ENCODE assay signal across 16 mouse cellular contexts in genomic region chr13:72366281-72366680, GRCm38 (mm10).
DNase-seq lines count a peak whose midpoint lies in the region; ATAC-seq and TF ChIP-seq lines count a peak whose summit lies in the region.
"Had no signal": no experiment of that assay in that cellular context is flagged by ENCODE, and none has a peak within 500 bp of the region (broad histone marks: within the 10 kb centered on the region; RNA-seq: fewer than 3 reads in every experiment).

No protein-coding gene starts in this region.

- H3K9me3 ChIP-seq in neural tube, embryonic 11.5 days (ENCODE audit: control insufficient read depth, low read length): no peaks in the 10 kb centered on the region
- H3K9me3 ChIP-seq in limb, embryonic 13.5 days: no peaks in the 10 kb centered on the region
- H3K9me3 ChIP-seq: stomach, embryonic 15.5 days had no signal

- ATAC-seq in neural tube, embryonic 11.5 days (ENCODE audit: insufficient read depth, low FRiP score, low TSS enrichment): no peak
- ATAC-seq in limb, embryonic 13.5 days (ENCODE audit: low FRiP score, low read depth): no peak
- ATAC-seq: Patski had no signal

- H3K9ac ChIP-seq in neural tube, embryonic 11.5 days (ENCODE audit: low read length): no peak overlapping the region
- 0 out of 2 replicates have a peak overlapping the region, but pooled peaks have one; percentile 3 for H3K9ac ChIP-seq in limb, embryonic 13.5 days
- H3K9ac ChIP-seq: stomach, embryonic 15.5 days had no signal

- intact Hi-C loops in heart, postnatal 25 days (cut with DNase I): no loop called here

- H3K27me3 ChIP-seq in neural tube, embryonic 11.5 days (ENCODE audit: control insufficient read depth, insufficient read depth, low read length): peaks cover 3% of the 10 kb centered on the region; the same call in 1 of the 2 replicates
- peaks cover 97% of the 10 kb centered on the region for H3K27me3 ChIP-seq in limb, embryonic 13.5 days
- H3K27me3 ChIP-seq: Patski had no signal

- no peaks in the 10 kb centered on the region for H3K36me3 ChIP-seq in neural tube, embryonic 11.5 days (ENCODE audit: control insufficient read depth, insufficient read depth, low read length)
- no peaks in the 10 kb centered on the region for H3K36me3 ChIP-seq in limb, embryonic 13.5 days
- H3K36me3 ChIP-seq: stomach, embryonic 15.5 days had no signal

- 32% methylated on average over 11 of the region's 11 CpGs for WGBS in neural tube, embryonic 11.5 days
- WGBS in limb, embryonic 13.5 days: 15% methylated on average over 11 of the region's 11 CpGs

- DNase-seq in heart, adult 11 months: peak; percentile 39
- DNase-seq in heart, postnatal 25 days (ENCODE audit: low spot score): no peak
- no peak for DNase-seq in neural tube, embryonic 11.5 days (ENCODE audit: low spot score)
- no peak for DNase-seq in neural tube, embryonic 10.5 days (ENCODE audit: extremely low spot score, low spot score)
- DNase-seq in gastrocnemius, adult 18-20 months (ENCODE audit: low spot score): no peak
- no peak for DNase-seq in layer of hippocampus, adult 2 months (ENCODE audit: low spot score in 2 of 2)
- DNase-seq in thymus, postnatal 4 days: no peak
- DNase-seq: adrenal gland, postnatal 25 days; cerebellum, adult 8-10 months; lung, adult 2 months; right cerebral cortex, postnatal 14 days had no signal

- no peak for TF ChIP-seq CTCF in layer of hippocampus, adult 2 months (conservative IDR thresholded peaks at IDR 0.05)

- 0 out of 2 replicates have a peak, but pooled peaks cover 3% of the 10 kb centered on the region for H3K4me1 ChIP-seq in neural tube, embryonic 11.5 days (ENCODE audit: control insufficient read depth, insufficient read depth, low read length)
- peaks cover 14% of the 10 kb centered on the region for H3K4me1 ChIP-seq in limb, embryonic 13.5 days

- no peak overlapping the region for H3K4me3 ChIP-seq in neural tube, embryonic 11.5 days (ENCODE audit: low read depth, low read length)
- H3K4me3 ChIP-seq in limb, embryonic 13.5 days: peak overlapping the region; percentile 21
- H3K4me3 ChIP-seq in layer of hippocampus, adult 2 months: no peak overlapping the region
- H3K4me3 ChIP-seq: left cerebral cortex, adult 2 months; myocyte; stomach, embryonic 15.5 days had no signal

- H3K4me2 ChIP-seq in neural tube, embryonic 11.5 days (ENCODE audit: low read depth): peak overlapping the region; percentile 28
- H3K4me2 ChIP-seq in limb, embryonic 13.5 days (replicated peaks): peak overlapping the region; percentile 58
- H3K4me2 ChIP-seq: stomach, embryonic 15.5 days had no signal

- no peak overlapping the region for H3K27ac ChIP-seq in neural tube, embryonic 11.5 days (ENCODE audit: low read depth, low read length)
- no peak overlapping the region for H3K27ac ChIP-seq in limb, embryonic 13.5 days
- no peak overlapping the region for H3K27ac ChIP-seq in layer of hippocampus, adult 2 months
- H3K27ac ChIP-seq: left cerebral cortex, adult 2 months; stomach, embryonic 15.5 days had no signal
